Mouse (Mus musculus) CH12.LX (cell line): ENCODE measurements at regions not wholly inside any gene's neighbourhood (a gene's known extent, or its start where the extent isn't known, plus 50 kb on each side); places are given as distances from the start of the nearest gene placed in this dataset.

Source experiments
- DNase-seq: peaks from one replicate; pipeline ENCODE4 v3.0.0-alpha.2; 2013; ENCODE audit errors: extremely low read depth
- H3K27ac ChIP-seq: 2 replicates; pipeline ENCODE4 v1.5.1; 2012; ENCODE audit warnings: low read depth, mild to moderate bottlenecking, control low read depth, moderate library complexity; ENCODE audit not compliant: insufficient read depth
- H3K27me3 ChIP-seq: replicated peaks from 2 replicates; pipeline ENCODE3; 2012; ENCODE audit warnings: inconsistent platforms
- H3K36me3 ChIP-seq, 2 experiments: replicated peaks in 1 of 2; 2 replicates each; pipeline versions ENCODE3 to v1.6.1; 2012; ENCODE audit warnings: inconsistent platforms in 1 of 2, low read length in 1 of 2, mild to moderate bottlenecking in 1 of 2, mixed read lengths in 1 of 2, moderate library complexity in 1 of 2; ENCODE audit not compliant: control insufficient read depth in 1 of 2, insufficient read depth in 1 of 2
- H3K4me1 ChIP-seq, 2 experiments: 2 replicates each; pipeline ENCODE4 v1.6.1; 2012; ENCODE audit warnings: inconsistent platforms in 1 of 2, moderate library complexity in 1 of 2; ENCODE audit not compliant: insufficient read depth in 2 of 2, control insufficient read depth in 1 of 2
- H3K4me2 ChIP-seq: 2 replicates; pipeline ENCODE4 v1.6.1; 2012; ENCODE audit warnings: low read depth, mild to moderate bottlenecking, control low read depth; ENCODE audit not compliant: poor library complexity, insufficient read depth, severe bottlenecking
- H3K4me3 ChIP-seq, 3 experiments: fragments of 150-350 bp in 1 of 3; sonication (generic) in 1 of 3; replicated peaks in 1 of 3; 2 replicates each; pipeline versions ENCODE3 to v1.5.1; 2011 to 2012; ENCODE audit warnings: low read depth in 2 of 3, low read length in 2 of 3, mild to moderate bottlenecking in 2 of 3, moderate library complexity in 2 of 3, control low read depth in 1 of 3, improper control_type of control experiment in 1 of 3, inconsistent platforms in 1 of 3, mixed read lengths in 1 of 3; ENCODE audit not compliant: poor library complexity in 1 of 3
- H3K79me2 ChIP-seq: replicated peaks from 2 replicates; pipeline ENCODE4 v1.6.1; 2012; ENCODE audit warnings: mild to moderate bottlenecking, moderate library complexity; ENCODE audit not compliant: control insufficient read depth, poor library complexity, insufficient read depth, severe bottlenecking; ENCODE audit errors: extremely low read depth
- H3K9ac ChIP-seq: 2 replicates; pipeline ENCODE4 v1.6.1; 2012; ENCODE audit warnings: low read depth, mild to moderate bottlenecking, control low read depth, moderate library complexity; ENCODE audit not compliant: insufficient read depth
- H3K9me3 ChIP-seq: replicated peaks from 2 replicates; pipeline ENCODE3; 2012; ENCODE audit warnings: low read length, inconsistent platforms, mixed read lengths
- CHD1 ChIP-seq: IDR thresholded peaks from 2 replicates; pipeline ENCODE4 v1.6.1; 2012; ENCODE audit warnings: low read depth, low read length, improper control_type of control experiment, inconsistent platforms
- EP300 ChIP-seq: IDR thresholded peaks from 2 replicates; pipeline ENCODE4 v1.6.1; 2011; ENCODE audit warnings: low read length, improper control_type of control experiment
- ETS1 ChIP-seq: conservative IDR thresholded peaks from 2 replicates; pipeline ENCODE4 v1.6.1; 2012; ENCODE audit warnings: low read depth, mild to moderate bottlenecking, inconsistent platforms, low read length, improper control_type of control experiment, moderate library complexity
- IRF4 ChIP-seq: IDR thresholded peaks from 2 replicates; pipeline ENCODE4 v1.6.1; 2014; ENCODE audit warnings: low read depth, mild to moderate bottlenecking, inconsistent platforms, low read length, improper control_type of control experiment
- JUN ChIP-seq: IDR thresholded peaks from 2 replicates; pipeline ENCODE4 v1.6.1; 2011; ENCODE audit warnings: low read depth, mild to moderate bottlenecking, low read length, improper control_type of control experiment, moderate library complexity; ENCODE audit not compliant: insufficient read depth
- KAT2A ChIP-seq: IDR thresholded peaks from 2 replicates; pipeline ENCODE4 v1.6.1; 2012; ENCODE audit warnings: low read length, improper control_type of control experiment, inconsistent platforms; ENCODE audit not compliant: insufficient replicate concordance
- MAFK ChIP-seq: IDR thresholded peaks from 2 replicates; pipeline ENCODE4 v1.6.1; 2011; ENCODE audit warnings: low read length, improper control_type of control experiment; ENCODE audit not compliant: insufficient replicate concordance
- MAX ChIP-seq: IDR thresholded peaks from 2 replicates; pipeline ENCODE4 v1.6.1; 2011; ENCODE audit warnings: low read length, improper control_type of control experiment
- MAZ ChIP-seq: IDR thresholded peaks from 2 replicates; pipeline ENCODE4 v1.6.1; 2012; ENCODE audit warnings: low read depth, mild to moderate bottlenecking, inconsistent platforms, low read length, improper control_type of control experiment, moderate library complexity
- MEF2A ChIP-seq: IDR thresholded peaks from 2 replicates; pipeline ENCODE4 v1.6.1; 2014; ENCODE audit warnings: low read depth, mild to moderate bottlenecking, inconsistent platforms, low read length, improper control_type of control experiment, borderline replicate concordance
- MXI1 ChIP-seq: IDR thresholded peaks from 2 replicates; pipeline ENCODE4 v1.6.1; 2011; ENCODE audit warnings: mild to moderate bottlenecking, low read depth, low read length, improper control_type of control experiment
- NELFE ChIP-seq: IDR thresholded peaks from 2 replicates; pipeline ENCODE4 v1.6.1; 2011; ENCODE audit warnings: low read depth, low read length, improper control_type of control experiment
- NRF1 ChIP-seq: IDR thresholded peaks from 2 replicates; pipeline ENCODE4 v1.6.1; 2014; ENCODE audit warnings: low read depth, mild to moderate bottlenecking, inconsistent platforms, low read length, improper control_type of control experiment, moderate library complexity
- PAX5 ChIP-seq: IDR thresholded peaks from 2 replicates; pipeline ENCODE4 v1.6.1; 2012; ENCODE audit warnings: low read length, inconsistent platforms, mixed read lengths
- RAD21 ChIP-seq: IDR thresholded peaks from 2 replicates; pipeline ENCODE4 v1.6.1; 2011; ENCODE audit warnings: low read depth, mild to moderate bottlenecking, low read length, improper control_type of control experiment, moderate library complexity
- SIN3A ChIP-seq: IDR thresholded peaks from 2 replicates; pipeline ENCODE4 v1.6.1; 2012; ENCODE audit warnings: low read length, improper control_type of control experiment, inconsistent platforms
- SMC3 ChIP-seq: IDR thresholded peaks from 2 replicates; pipeline ENCODE4 v1.6.1; 2011; ENCODE audit warnings: low read depth, low read length, improper control_type of control experiment
- UBTF ChIP-seq: IDR thresholded peaks from 2 replicates; pipeline ENCODE4 v1.6.1; 2012; ENCODE audit warnings: low read depth, mild to moderate bottlenecking, inconsistent platforms, low read length, improper control_type of control experiment, moderate library complexity
- USF1 ChIP-seq: IDR thresholded peaks from 2 replicates; pipeline ENCODE4 v1.6.1; 2014; ENCODE audit warnings: low read depth, mild to moderate bottlenecking, inconsistent platforms, low read length, improper control_type of control experiment
- USF2 ChIP-seq: conservative IDR thresholded peaks from 2 replicates; pipeline ENCODE4 v1.6.1; 2011; ENCODE audit warnings: low read depth, low read length, improper control_type of control experiment
- ZC3H11A ChIP-seq: IDR thresholded peaks from 2 replicates; pipeline ENCODE4 v1.6.1; 2012; ENCODE audit warnings: low read depth, mild to moderate bottlenecking, inconsistent platforms, low read length, improper control_type of control experiment
- dilution Hi-C: fragments of 300-500 bp; cut with MboI; formaldehyde crosslinking; loops from 2 replicates; pipeline ENCODE4 v1.14.3; 2020; ENCODE audit warnings: low sequenced_read_pairs; ENCODE audit not compliant: extremely low pct_unique_long_range_greater_than_20kb, extremely low pct_ligation_motif_present
- in situ Hi-C: fragments of 300-500 bp; cut with MboI; formaldehyde crosslinking; loops from 3 replicates; pipeline ENCODE4 v1.14.3; 2019; ENCODE audit warnings: low sequenced_read_pairs, low pct_ligation_motif_present, low pct_unique_long_range_greater_than_20kb, mixed read lengths

GRCm38 (mm10) chr6:55750831-55751230, 69.8 kb upstream of the Neurod6 start:
- no peak for DNase-seq
- Histone ChIP-seq H3K27ac (no peak overlapping the region), H3K4me2 (no peak overlapping the region), H3K9ac (no peak overlapping the region), H3K4me3 (no peak overlapping the region), H3K9me3 (no peaks in the 10 kb centered on the region), H3K79me2 (no peaks in the 10 kb centered on the region), H3K36me3 (no peaks in the 10 kb centered on the region), H3K4me1 (no peaks in the 10 kb centered on the region), H3K27me3 (no peaks in the 10 kb centered on the region)
- dilution Hi-C loops = no loop called here
- in situ Hi-C loops = no loop called here
- TF ChIP-seq MAZ (no peak), ZC3H11A (no peak), USF2 (no peak), PAX5 (no peak), NRF1 (no peak), EP300 (no peak), KAT2A (no peak), MEF2A (no peak)

- DNase-seq = no peak
- in situ Hi-C loops (no loop called here), dilution Hi-C loops (no loop called here)
- Histone ChIP-seq H3K27ac (no peak overlapping the region), H3K9ac (no peak overlapping the region), H3K27me3 (no peaks in the 10 kb centered on the region), H3K36me3 (no peaks in the 10 kb centered on the region), H3K4me2 (no peak overlapping the region), H3K9me3 (no peaks in the 10 kb centered on the region), H3K4me1 (no peaks in the 10 kb centered on the region), H3K4me3 (no peak overlapping the region), H3K79me2 (no peaks in the 10 kb centered on the region)
- TF ChIP-seq JUN (no peak), IRF4 (no peak), MXI1 (no peak), MAX (no peak), UBTF (no peak), SMC3 (no peak), NELFE (no peak), MEF2A (no peak), ETS1 (no peak), SIN3A (no peak), CHD1 (no peak), MAFK (no peak), USF2 (no peak), NRF1 (no peak), RAD21 (no peak), USF1 (no peak), PAX5 (no peak), EP300 (no peak)
Observed at GRCm38 (mm10) chr6:55745859-55746151, 64.7 kb upstream of the Neurod6 start.
